Mouse (Mus musculus) ES-E14 (cell line): Measurements from ENCODE around the gene Ptgdr2.

Experiments
- CHD2 ChIP-seq: IDR thresholded peaks from 2 replicates; pipeline ENCODE4 v1.6.1; 2014; ENCODE audit warnings: mild to moderate bottlenecking, low read depth, low read length, inconsistent platforms
- HCFC1 ChIP-seq: IDR thresholded peaks from 2 replicates; pipeline ENCODE4 v1.6.1; 2012; ENCODE audit warnings: low read length, inconsistent platforms, borderline replicate concordance; ENCODE audit not compliant: insufficient read depth
- MAFK ChIP-seq: IDR thresholded peaks from 2 replicates; pipeline ENCODE4 v1.6.1; 2014; ENCODE audit warnings: mild to moderate bottlenecking, low read depth, low read length, inconsistent platforms; ENCODE audit not compliant: insufficient read depth
- ZC3H11A ChIP-seq: IDR thresholded peaks from 2 replicates; pipeline ENCODE4 v1.6.1; 2012; ENCODE audit warnings: low read depth, mild to moderate bottlenecking, inconsistent platforms, low read length, borderline replicate concordance
- ZNF384 ChIP-seq: IDR thresholded peaks from 2 replicates; pipeline ENCODE4 v1.6.1; 2012; ENCODE audit warnings: low read depth, low read length, inconsistent platforms

- no peak for TF ChIP-seq CHD2
- no peak for TF ChIP-seq MAFK
- peak; percentile 28; the same call in 1 of the 2 replicates for TF ChIP-seq ZC3H11A
- no peak for TF ChIP-seq ZNF384
- no peak for TF ChIP-seq HCFC1
Measured at GRCm38 (mm10) chr19:10936077-10936476, 883 bp upstream of the Ptgdr2 start.
